Mouse (Mus musculus): ENCODE data around the gene Fbxl17.

Gene Fbxl17

GRCm38 (mm10) chr17:63045297-63045696, 454.5 kb downstream of the Fbxl17 start:
- DNase-seq (ENCODE audit: low spot score) = no peak

- DNase-seq (ENCODE audit: low spot score) = no peak
These were observed 456.7 kb downstream of the Fbxl17 start for GRCm38 (mm10) chr17:63043046-63043675.

- no peak for DNase-seq (ENCODE audit: low spot score)
These were observed 462.3 kb downstream of the Fbxl17 start for GRCm38 (mm10) chr17:63037562-63037961.

- DNase-seq (ENCODE audit: low spot score) = no peak
These were observed 466.7 kb downstream of the Fbxl17 start for GRCm38 (mm10) chr17:63033141-63033540.

- DNase-seq (ENCODE audit: low spot score) = no peak
These were observed 470.7 kb downstream of the Fbxl17 start for GRCm38 (mm10) chr17:63029105-63029504.

GRCm38 (mm10) chr17:63025238-63025637, 474.6 kb downstream of the Fbxl17 start:
- DNase-seq (ENCODE audit: low spot score) = no peak

GRCm38 (mm10) chr17:63017605-63018167, 482.1 kb downstream of the Fbxl17 start:
- no peak for DNase-seq (ENCODE audit: low spot score)

- DNase-seq (ENCODE audit: low spot score) = no peak
These were observed 487.3 kb downstream of the Fbxl17 start for GRCm38 (mm10) chr17:63012571-63012923.

GRCm38 (mm10) chr17:63011893-63012570, 487.8 kb downstream of the Fbxl17 start:
- no peak for DNase-seq (ENCODE audit: low spot score)

GRCm38 (mm10) chr17:63010830-63011229, 489.0 kb downstream of the Fbxl17 start:
- no peak for DNase-seq (ENCODE audit: low spot score)

- DNase-seq (ENCODE audit: low spot score) = no peak
These were observed 491.0 kb downstream of the Fbxl17 start for GRCm38 (mm10) chr17:63008788-63009187.

- DNase-seq (ENCODE audit: low spot score) = peak; percentile 1
These were observed 491.5 kb downstream of the Fbxl17 start for GRCm38 (mm10) chr17:63008277-63008676.

- no peak for DNase-seq (ENCODE audit: low spot score)
These were observed 491.9 kb downstream of the Fbxl17 start for GRCm38 (mm10) chr17:63007876-63008275.

Data from spleen, adult 12 weeks (tissue).